Mouse (Mus musculus) hematopoietic stem cell, adult 5-6 weeks (primary cell): ENCODE measurements around the gene Smarce1. TPM values are rescaled to one million over a fixed set of nuclear protein-coding genes. Genes with fewer than 3 reads are reported as not detected.

Experiments
- total RNA-seq: library from RNA; stranded (forward); fragments of 172-1452, 232-1000 nt; gene quantifications from 2 replicates; pipeline ENCODE4 v1.2.3, GENCODE M21; 2017

The Smarce1 gene
- total RNA-seq, 1 experiment from 2014 or later: 298 TPM

Other genes starting within 250 kb of the Smarce1 start
- not detected in 2 replicates for gene Gjd3, start 248.0 kb downstream of the Smarce1 start, total RNA-seq
- 503 and 531 TPM in 2 replicates for gene Top2a, start 206.8 kb downstream of the Smarce1 start, total RNA-seq
- 149 and 168 TPM in 2 replicates for gene Igfbp4, start 189.8 kb downstream of the Smarce1 start, total RNA-seq
- gene Tns4, start 141.7 kb downstream of the Smarce1 start, total RNA-seq: 0.13 TPM in 1 of 2 replicates, not detected in the other
- 1.2 and 2.8 TPM in 2 replicates for gene Ccr7, start 75.9 kb downstream of the Smarce1 start, total RNA-seq
- gene Krt222, start 13.1 kb upstream of the Smarce1 start, total RNA-seq: not detected in 2 replicates
- not detected in 2 replicates for gene Krt24, start 54.2 kb upstream of the Smarce1 start, total RNA-seq
- gene Krt25, start 91.9 kb upstream of the Smarce1 start, total RNA-seq: not detected in 2 replicates
- gene Krt26, start 106.9 kb upstream of the Smarce1 start, total RNA-seq: not detected in 2 replicates
- not detected in 2 replicates for gene Krt27, start 120.1 kb upstream of the Smarce1 start, total RNA-seq
- not detected in 2 replicates for gene Krt28, start 143.9 kb upstream of the Smarce1 start, total RNA-seq
- not detected in 2 replicates for gene Krt10, start 158.3 kb upstream of the Smarce1 start, total RNA-seq
- gene Krt12, start 191.2 kb upstream of the Smarce1 start, total RNA-seq: not detected in 2 replicates
- not detected in 2 replicates for gene Krt20, start 207.1 kb upstream of the Smarce1 start, total RNA-seq